In genomic region chr12:12263371-12263791, GRCm38 (mm10) we compare ENCODE assay signal across 8 mouse cellular contexts. TPM values are rescaled to one million over a fixed set of nuclear protein-coding genes. Genes with fewer than 3 reads are reported as not detected.
DNase-seq lines count a peak whose midpoint lies in the region; ATAC-seq and TF ChIP-seq lines count a peak whose summit lies in the region.

No protein-coding gene starts in this region.

- peak overlapping the region; percentile 77 for H3K4me2 ChIP-seq in heart, embryonic 11.5 days
- peak overlapping the region; percentile 59 for H3K4me2 ChIP-seq in forebrain, embryonic 15.5 days (replicated peaks)
- peak overlapping the region; percentile 87 for H3K4me2 ChIP-seq in stomach, embryonic 14.5 days (replicated peaks; ENCODE audit: low read depth, low read length)

- H3K27me3 ChIP-seq in heart, embryonic 11.5 days (ENCODE audit: control insufficient read depth, insufficient read depth, low read length) = no peaks in the 10 kb centered on the region
- H3K27me3 ChIP-seq in forebrain, embryonic 15.5 days = no peaks in the 10 kb centered on the region
- no peaks in the 10 kb centered on the region for H3K27me3 ChIP-seq in stomach, embryonic 14.5 days (ENCODE audit: control insufficient read depth, insufficient read depth, low read length)

- intact Hi-C loops in heart, postnatal 25 days (cut with DNase I) = loop anchor here (5.0 kb wide), 1 partner anchor 39 kb away; no protein-coding TSS in a partner anchor

- no peak for ATAC-seq in heart, embryonic 11.5 days (replicated peaks; ENCODE audit: insufficient number of reproducible peaks, low FRiP score, low TSS enrichment)
- peak; percentile 63 for ATAC-seq in forebrain, embryonic 15.5 days (replicated peaks)
- ATAC-seq in stomach, embryonic 14.5 days (ENCODE audit: insufficient number of reproducible peaks, insufficient read depth, low FRiP score, low read depth) = no peak; the same call in 1 of the 2 replicates

- peaks cover 58% of the 10 kb centered on the region for H3K4me1 ChIP-seq in heart, embryonic 11.5 days (ENCODE audit: control insufficient read depth, insufficient read depth, low read length)
- H3K4me1 ChIP-seq in forebrain, embryonic 15.5 days = peaks cover 59% of the 10 kb centered on the region
- peaks cover 17% of the 10 kb centered on the region; the same call in 1 of the 2 replicates for H3K4me1 ChIP-seq in stomach, embryonic 14.5 days (ENCODE audit: control insufficient read depth, insufficient read depth, low read length)

- H3K36me3 ChIP-seq in heart, embryonic 11.5 days (ENCODE audit: control insufficient read depth, insufficient read depth, low read length) = no peaks in the 10 kb centered on the region
- no peaks in the 10 kb centered on the region for H3K36me3 ChIP-seq in forebrain, embryonic 15.5 days
- H3K36me3 ChIP-seq in macrophage (ENCODE audit: inconsistent target) = no peaks in the 10 kb centered on the region; the same call in 1 of the 2 replicates
- H3K36me3 ChIP-seq in stomach, embryonic 14.5 days (ENCODE audit: control insufficient read depth, insufficient read depth, low read length) = no peaks in the 10 kb centered on the region

- 10% methylated on average over 1 of the region's 1 CpGs for WGBS in heart, embryonic 11.5 days (ENCODE audit: insufficient replicate concordance)
- WGBS in forebrain, embryonic 15.5 days = 0% methylated on average over 1 of the region's 1 CpGs
- WGBS in macrophage (ENCODE audit: missing documents) = 18% methylated on average over 1 of the region's 1 CpGs
- WGBS in stomach, embryonic 14.5 days = 5% methylated on average over 1 of the region's 1 CpGs

- no peak for DNase-seq in heart, postnatal 25 days (ENCODE audit: low spot score)
- DNase-seq in brain, embryonic 14.5 days (ENCODE audit: low read depth) = peak; percentile 85
- DNase-seq in layer of hippocampus, adult 2 months (ENCODE audit: low spot score in 2 of 2) = peak; percentile 55 to 82
- no peak for DNase-seq in thymus, postnatal 4 days

- TF ChIP-seq POLR2A in brain, embryonic 14.5 days (IDR thresholded peaks at IDR 0.05; ENCODE audit: borderline replicate concordance, extremely low read depth, insufficient read depth, insufficient read length, poor library complexity, severe bottlenecking) = no peak

- H3K4me3 ChIP-seq in heart, embryonic 11.5 days (ENCODE audit: low read depth, low read length) = peak overlapping the region; percentile 80
- H3K4me3 ChIP-seq in forebrain, embryonic 15.5 days = peak overlapping the region; percentile 90
- peak overlapping the region; percentile 87 for H3K4me3 ChIP-seq in layer of hippocampus, adult 2 months
- H3K4me3 ChIP-seq in macrophage (ENCODE audit: inconsistent target) = peak overlapping the region; percentile 61; the same call in 1 of the 2 replicates
- H3K4me3 ChIP-seq in stomach, embryonic 14.5 days (ENCODE audit: low read depth, low read length) = peak overlapping the region; percentile 59; the same call in 1 of the 2 replicates

- peaks cover 58% of the 10 kb centered on the region for H3K79me2 ChIP-seq in macrophage (ENCODE audit: inconsistent target)

- no peak for TF ChIP-seq CTCF in brain, embryonic 14.5 days (IDR thresholded peaks at IDR 0.05; ENCODE audit: borderline replicate concordance, extremely low read depth, insufficient read depth, insufficient read length)
- 0 out of 2 replicates have a peak, but pooled peaks have one; percentile 4 for TF ChIP-seq CTCF in layer of hippocampus, adult 2 months (conservative IDR thresholded peaks at IDR 0.05)

- H3K9me3 ChIP-seq in heart, embryonic 11.5 days (replicated peaks; ENCODE audit: control insufficient read depth, low read length) = no peaks in the 10 kb centered on the region
- H3K9me3 ChIP-seq in forebrain, embryonic 15.5 days = no peaks in the 10 kb centered on the region
- H3K9me3 ChIP-seq in stomach, embryonic 14.5 days (ENCODE audit: control insufficient read depth, low read depth, low read length) = no peaks in the 10 kb centered on the region

- peak overlapping the region; percentile 86 for H3K9ac ChIP-seq in heart, embryonic 11.5 days (ENCODE audit: low read depth, low read length)
- H3K9ac ChIP-seq in forebrain, embryonic 15.5 days (replicated peaks) = peak overlapping the region; percentile 98
- no peak overlapping the region for H3K9ac ChIP-seq in stomach, embryonic 14.5 days (replicated peaks; ENCODE audit: low read depth, low read length)

- H3K27ac ChIP-seq in heart, embryonic 11.5 days (ENCODE audit: low read depth, low read length) = no peak overlapping the region
- H3K27ac ChIP-seq in forebrain, embryonic 15.5 days (replicated peaks) = peak overlapping the region; percentile 86
- peak overlapping the region; percentile 97 for H3K27ac ChIP-seq in layer of hippocampus, adult 2 months
- peak overlapping the region; percentile 42 for H3K27ac ChIP-seq in macrophage
- no peak overlapping the region for H3K27ac ChIP-seq in stomach, embryonic 14.5 days (ENCODE audit: low read length)

RNA-seq across cellular contexts. Expression of gene Fam49a, which starts 1.4 kb away (rescaled TPM):
- 48.9 and 63.7 TPM in 2 replicates for polyA plus RNA-seq in heart, embryonic 11.5 days (2014; fragmentation: Nextera tagmentation; extraction: Ambion mirVana)
- total RNA-seq in heart, postnatal 25 days (2021) = 1 to 10 TPM; 9.5 to 10.0 TPM
- 24.6 and 28.4 TPM in 2 replicates for polyA plus RNA-seq in brain, embryonic 14.5 days (2012; rRNA removed)
- 139 and 154 TPM in 2 replicates for polyA plus RNA-seq in forebrain, embryonic 15.5 days (2015; fragmentation: Nextera tagmentation; extraction: Ambion mirVana)
- total RNA-seq in layer of hippocampus, adult 2 months (2021) = 100 to 1,000 TPM; 178 to 186 TPM
- 100 to 1,000 TPM in 19 of 26 experiments, 10 to 100 TPM in 7; 72.7 to 295 (median 143) TPM for total RNA-seq in macrophage (2018; cell fraction: chromatin; rRNA removed)
- 100 to 1,000 TPM in 7 of 26 experiments, 10 to 100 TPM in 19; 42.1 to 126 (median 91.4) TPM for total RNA-seq in macrophage (2018; cell fraction: cytosol; rRNA removed)
- 100 to 1,000 TPM in 17 of 26 experiments, 10 to 100 TPM in 9; 38.7 to 326 (median 141) TPM for total RNA-seq in macrophage (2018; cell fraction: nucleus; rRNA removed)
- polyA plus RNA-seq in macrophage (2018) = 22.6 to 41.6 TPM (median 39.8 TPM) in 3 replicates
- 16.4 and 19.9 TPM in 2 replicates for polyA plus RNA-seq in stomach, embryonic 14.5 days (2014; fragmentation: Nextera tagmentation; extraction: Ambion mirVana)

Comparison
In these comparisons a context has a peak if more than half of its experiments do, and no peak if none do; other contexts are left out.
1. H3K27ac ChIP-seq: peak in forebrain, embryonic 15.5 days (single experiment), layer of hippocampus, adult 2 months (single experiment) and macrophage (single experiment); none in heart, embryonic 11.5 days (single experiment) and stomach, embryonic 14.5 days (single experiment).
2. DNase-seq: peak in brain, embryonic 14.5 days (single experiment) and layer of hippocampus, adult 2 months (2 of 2); none in heart, postnatal 25 days (single experiment) and thymus, postnatal 4 days (single experiment).
3. Peak in every context shown above with its lines, with median percentiles within 50 percentile points of each other: H3K4me2 ChIP-seq and H3K4me3 ChIP-seq.